ENCODE assay signal across 21 mouse cellular contexts in the genomic region with DNA sequence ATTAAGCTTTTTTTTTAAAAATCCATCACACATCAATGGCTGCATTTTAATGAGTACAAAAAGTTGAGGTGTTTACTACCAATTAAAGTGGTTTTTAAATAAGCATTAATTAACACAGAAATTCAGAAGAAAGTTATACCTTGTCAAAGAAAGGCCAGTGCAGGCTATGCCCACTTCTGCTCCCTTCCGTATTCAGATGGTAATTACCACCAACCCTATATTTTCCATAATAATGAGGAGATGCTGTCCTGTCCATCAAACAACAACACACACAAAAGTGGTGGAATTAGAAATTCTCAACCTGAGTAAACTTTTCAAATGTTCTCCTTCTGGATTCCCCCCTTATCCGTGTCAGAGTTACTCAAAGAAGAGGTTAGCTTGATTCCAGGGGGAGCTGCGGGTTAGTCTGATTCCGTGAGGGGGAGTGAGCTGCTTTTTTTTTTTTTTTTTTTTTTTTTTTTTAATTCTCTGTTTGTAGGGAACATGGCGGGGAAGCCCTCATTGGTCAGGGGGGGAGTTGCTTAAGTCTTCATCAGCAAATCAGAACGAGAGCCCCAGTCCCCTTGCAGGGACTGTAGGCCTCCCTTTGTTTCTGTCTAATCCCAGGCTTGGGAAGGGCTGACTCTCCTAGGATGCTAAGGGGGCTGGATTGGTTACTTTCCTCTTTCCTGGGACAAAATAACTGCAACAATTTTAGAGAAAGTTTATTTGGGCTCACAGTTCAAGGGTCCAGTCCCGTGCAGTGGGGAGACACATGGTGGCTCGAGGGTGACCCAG.
A peak's percentile ranks its signal among the peaks of the same experiment; 100 is the strongest.
DNase-seq lines count a peak whose midpoint lies in the region; ATAC-seq and TF ChIP-seq lines count a peak whose summit lies in the region.
"Had no signal": no experiment of that assay in that cellular context is flagged by ENCODE, and none has a peak within 500 bp of the region (broad histone marks: within the 10 kb centered on the region; RNA-seq: fewer than 3 reads in every experiment).

No protein-coding gene starts in this region.

- H3K4me3 ChIP-seq in hindbrain, embryonic 11.5 days (ENCODE audit: low read depth, low read length): no peak overlapping the region
- no peak overlapping the region for H3K4me3 ChIP-seq in hindbrain, embryonic 14.5 days (replicated peaks; ENCODE audit: low read length)
- no peak overlapping the region for H3K4me3 ChIP-seq in forebrain, embryonic 12.5 days (replicated peaks)
- no peak overlapping the region for H3K4me3 ChIP-seq in midbrain, embryonic 13.5 days (replicated peaks)
- H3K4me3 ChIP-seq: kidney, embryonic 15.5 days; limb, embryonic 12.5 days; stomach, embryonic 15.5 days had no signal

- TF ChIP-seq POLR2A in brain, embryonic 14.5 days (IDR thresholded peaks at IDR 0.05; ENCODE audit: borderline replicate concordance, extremely low read depth, insufficient read depth, insufficient read length, poor library complexity, severe bottlenecking): no peak

- WGBS in hindbrain, embryonic 11.5 days: 41% methylated on average over 8 of the region's 8 CpGs
- 35% methylated on average over 8 of the region's 8 CpGs for WGBS in hindbrain, embryonic 14.5 days
- 14% methylated on average over 8 of the region's 8 CpGs for WGBS in forebrain, embryonic 12.5 days
- 19% methylated on average over 8 of the region's 8 CpGs for WGBS in midbrain, embryonic 13.5 days

- H3K4me2 ChIP-seq in hindbrain, embryonic 11.5 days (replicated peaks; ENCODE audit: low read depth, low read length): no peak overlapping the region
- H3K4me2 ChIP-seq in hindbrain, embryonic 14.5 days (replicated peaks): no peak overlapping the region
- peak overlapping the region; percentile 22 for H3K4me2 ChIP-seq in forebrain, embryonic 12.5 days
- H3K4me2 ChIP-seq in midbrain, embryonic 13.5 days (replicated peaks): no peak overlapping the region
- H3K4me2 ChIP-seq: kidney, embryonic 15.5 days; limb, embryonic 12.5 days; liver, embryonic 11.5 days; stomach, embryonic 15.5 days had no signal

- H3K36me3 ChIP-seq in hindbrain, embryonic 11.5 days (ENCODE audit: control insufficient read depth, insufficient read depth, low read length): no peaks in the 10 kb centered on the region
- no peaks in the 10 kb centered on the region for H3K36me3 ChIP-seq in hindbrain, embryonic 14.5 days (replicated peaks; ENCODE audit: control insufficient read depth, insufficient read depth)
- no peaks in the 10 kb centered on the region for H3K36me3 ChIP-seq in forebrain, embryonic 12.5 days (replicated peaks)
- no peaks in the 10 kb centered on the region for H3K36me3 ChIP-seq in midbrain, embryonic 13.5 days
- H3K36me3 ChIP-seq: kidney, embryonic 15.5 days; limb, embryonic 12.5 days; stomach, embryonic 15.5 days had no signal

- H3K27ac ChIP-seq in hindbrain, embryonic 11.5 days (ENCODE audit: low read depth, low read length): peak overlapping the region; percentile 67
- H3K27ac ChIP-seq in hindbrain, embryonic 14.5 days: no peak overlapping the region
- peak overlapping the region; percentile 88 for H3K27ac ChIP-seq in forebrain, embryonic 12.5 days
- H3K27ac ChIP-seq in midbrain, embryonic 13.5 days: peak overlapping the region; percentile 72
- H3K27ac ChIP-seq: kidney, embryonic 15.5 days; limb, embryonic 12.5 days; macrophage; stomach, embryonic 15.5 days had no signal

- H3K9me3 ChIP-seq in hindbrain, embryonic 11.5 days (ENCODE audit: control insufficient read depth, low read length): no peaks in the 10 kb centered on the region
- no peaks in the 10 kb centered on the region for H3K9me3 ChIP-seq in hindbrain, embryonic 14.5 days (ENCODE audit: control insufficient read depth, low read length)
- H3K9me3 ChIP-seq in forebrain, embryonic 12.5 days: no peaks in the 10 kb centered on the region
- H3K9me3 ChIP-seq in midbrain, embryonic 13.5 days: no peaks in the 10 kb centered on the region
- H3K9me3 ChIP-seq: kidney, embryonic 15.5 days; limb, embryonic 12.5 days; stomach, embryonic 15.5 days had no signal

- no peaks in the 10 kb centered on the region for H3K27me3 ChIP-seq in hindbrain, embryonic 11.5 days (ENCODE audit: control insufficient read depth, insufficient read depth, low read length)
- no peaks in the 10 kb centered on the region for H3K27me3 ChIP-seq in hindbrain, embryonic 14.5 days (ENCODE audit: control insufficient read depth, insufficient read depth, low read length)
- no peaks in the 10 kb centered on the region for H3K27me3 ChIP-seq in forebrain, embryonic 12.5 days
- no peaks in the 10 kb centered on the region for H3K27me3 ChIP-seq in midbrain, embryonic 13.5 days
- H3K27me3 ChIP-seq: kidney, embryonic 15.5 days; limb, embryonic 12.5 days; stomach, embryonic 15.5 days had no signal

- peak; percentile 54 for DNase-seq in hindbrain, embryonic 11.5 days (ENCODE audit: low spot score)
- DNase-seq in hindbrain, embryonic 14.5 days (ENCODE audit: low spot score): no peak
- peak; percentile 92 for DNase-seq in brain, embryonic 14.5 days (ENCODE audit: low read depth)
- DNase-seq in gastrocnemius, adult 18-20 months (ENCODE audit: low spot score): no peak
- no peak for DNase-seq in urinary bladder, postnatal 36 days (ENCODE audit: low spot score in 2 of 2)
- DNase-seq: adrenal gland, postnatal 25 days; cerebellum, adult 9-10 months; gastrocnemius, postnatal 25 days; kidney, adult 11 months; kidney, postnatal 4 days; liver, postnatal 0 days; right cerebral cortex, postnatal 4 days; thymus, postnatal 36 days had no signal

- no peaks in the 10 kb centered on the region for H3K4me1 ChIP-seq in hindbrain, embryonic 11.5 days (replicated peaks; ENCODE audit: control insufficient read depth, insufficient read depth, low read length)
- no peaks in the 10 kb centered on the region for H3K4me1 ChIP-seq in hindbrain, embryonic 14.5 days (replicated peaks; ENCODE audit: control insufficient read depth, insufficient read depth, low read length)
- H3K4me1 ChIP-seq in forebrain, embryonic 12.5 days: peaks cover 18% of the 10 kb centered on the region
- 0 out of 2 replicates have a peak, but pooled peaks cover 6% of the 10 kb centered on the region for H3K4me1 ChIP-seq in midbrain, embryonic 13.5 days (replicated peaks)
- H3K4me1 ChIP-seq: kidney, embryonic 15.5 days; limb, embryonic 12.5 days; stomach, embryonic 15.5 days had no signal

- no peak for TF ChIP-seq CTCF in brain, embryonic 14.5 days (IDR thresholded peaks at IDR 0.05; ENCODE audit: borderline replicate concordance, extremely low read depth, insufficient read depth, insufficient read length)

- ATAC-seq in hindbrain, embryonic 11.5 days (ENCODE audit: low FRiP score): peak; percentile 88
- no peak for ATAC-seq in hindbrain, embryonic 14.5 days (ENCODE audit: low FRiP score)
- ATAC-seq in forebrain, embryonic 12.5 days (ENCODE audit: low FRiP score): peak; percentile 93
- peak; percentile 89 for ATAC-seq in midbrain, embryonic 13.5 days
- ATAC-seq: liver, postnatal 0 days; lung, postnatal 0 days had no signal

- H3K9ac ChIP-seq in hindbrain, embryonic 11.5 days (ENCODE audit: low read depth, low read length): no peak overlapping the region
- no peak overlapping the region for H3K9ac ChIP-seq in hindbrain, embryonic 14.5 days
- H3K9ac ChIP-seq in forebrain, embryonic 12.5 days: no peak overlapping the region
- H3K9ac ChIP-seq in midbrain, embryonic 13.5 days (replicated peaks): no peak overlapping the region
- H3K9ac ChIP-seq: kidney, embryonic 15.5 days; limb, embryonic 12.5 days; liver, postnatal 0 days; stomach, embryonic 15.5 days had no signal

Comparison
In these comparisons a context has a peak if more than half of its experiments do, and no peak if none do; other contexts are left out.
1. DNase-seq: peak in hindbrain, embryonic 11.5 days (single experiment) and brain, embryonic 14.5 days (single experiment); none in hindbrain, embryonic 14.5 days (single experiment), gastrocnemius, adult 18-20 months (single experiment) and urinary bladder, postnatal 36 days (0 of 2).